ENCODE assay signal across 15 mouse cellular contexts in the genomic region with DNA sequence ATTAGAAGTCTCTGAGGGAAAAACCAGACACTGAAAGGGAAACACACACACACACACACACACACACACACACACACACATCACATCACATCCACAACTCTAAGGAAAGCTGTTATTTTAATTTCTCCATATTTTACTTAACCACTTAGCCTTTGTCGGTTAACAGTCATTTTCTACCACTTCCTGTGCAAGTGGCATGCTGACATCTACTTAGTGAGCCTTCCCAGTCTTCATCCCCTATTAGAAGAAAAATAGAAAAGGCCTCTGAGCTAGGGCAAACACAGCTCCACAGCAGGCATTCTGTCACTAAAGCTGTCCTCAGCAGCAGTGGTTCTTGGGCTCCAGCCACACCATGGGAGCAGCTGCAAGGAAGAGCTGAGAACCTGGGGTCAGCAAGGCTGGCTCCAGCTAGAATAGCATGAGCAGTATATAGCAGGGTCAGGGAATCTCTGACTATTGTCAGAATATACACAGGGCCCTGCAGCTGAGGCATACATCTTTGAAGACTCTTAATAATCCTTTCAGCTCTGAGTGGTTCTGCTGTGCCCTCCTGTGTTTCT. TPM values are rescaled to one million over a fixed set of nuclear protein-coding genes. Genes with fewer than 3 reads are reported as not detected.
DNase-seq lines count a peak whose midpoint lies in the region; ATAC-seq lines count a peak whose summit lies in the region.
"Had no signal": no experiment of that assay in that cellular context is flagged by ENCODE, and none has a peak within 500 bp of the region (broad histone marks: within the 10 kb centered on the region; RNA-seq: fewer than 3 reads in every experiment).

No protein-coding gene starts in this region.

- intact Hi-C loops in left cerebral cortex, postnatal 4 days (cut with DNase I): no loop called here
- intact Hi-C loops in left cerebral cortex, postnatal 14 days (cut with DNase I): no loop called here

- no peak for ATAC-seq in erythroid progenitor cell, adult 5-6 weeks (replicated peaks; ENCODE audit: low FRiP score, poor library complexity, severe bottlenecking)
- ATAC-seq: Patski had no signal

- peak; percentile 24 to 46 for DNase-seq in cerebellum, postnatal 10 days
- DNase-seq in cerebellum, adult 18-20 months: no peak
- DNase-seq in left cerebral cortex, postnatal 4 days: peak; percentile 33
- DNase-seq in left cerebral cortex, postnatal 14 days (ENCODE audit: low spot score in 2 of 2): no peak
- peak; percentile 24 for DNase-seq in CD4-positive, CD25-positive, alpha-beta regulatory T cell, adult 2 months (ENCODE audit: low read depth, low spot score)
- DNase-seq in induced T-regulatory cell, adult 2 months (ENCODE audit: low read depth): peak; percentile 24
- no peak for DNase-seq in urinary bladder, adult 18-20 months (ENCODE audit: low spot score in 2 of 2)
- DNase-seq: cerebellum, adult 11 months; kidney, adult 11 months; kidney, postnatal 25 days; lung, adult 2 months; midbrain, embryonic 14.5 days; right cerebral cortex, postnatal 4 days had no signal

RNA-seq across cellular contexts. Expression of a gene that starts 36.2 kb away (rescaled TPM):
- total RNA-seq in left cerebral cortex, postnatal 4 days (2021): 10 to 100 TPM; 17.4 to 20.5 TPM
- 1 to 10 TPM; 7.6 to 7.8 TPM for total RNA-seq in left cerebral cortex, postnatal 14 days (2021)
- total RNA-seq in erythroid progenitor cell, adult 5-6 weeks (2015; ENCODE audit: low replicate concordance): 33.9 and 49.0 TPM in 2 replicates
- total RNA-seq in erythroid progenitor cell, adult 5-6 weeks (2017; ENCODE audit: low replicate concordance): 17.5 and 17.7 TPM in 2 replicates

Comparison
In these comparisons a context has a peak if more than half of its experiments do, and no peak if none do; other contexts are left out.
1. DNase-seq: peak in cerebellum, postnatal 10 days (2 of 2), left cerebral cortex, postnatal 4 days (single experiment), CD4-positive, CD25-positive, alpha-beta regulatory T cell, adult 2 months (single experiment) and induced T-regulatory cell, adult 2 months (single experiment); none in cerebellum, adult 18-20 months (0 of 2), left cerebral cortex, postnatal 14 days (0 of 2) and urinary bladder, adult 18-20 months (0 of 2).